ENCODE assay signal across 14 mouse cellular contexts in genomic region chr4:134061944-134062446, GRCm38 (mm10). TPM values are rescaled to one million over a fixed set of nuclear protein-coding genes. Genes with fewer than 3 reads are reported as not detected.
A peak's percentile ranks its signal among the peaks of the same experiment; 100 is the strongest.
DNase-seq lines count a peak whose midpoint lies in the region; ATAC-seq and TF ChIP-seq lines count a peak whose summit lies in the region.
"Had no signal": no experiment of that assay in that cellular context is flagged by ENCODE, and none has a peak within 500 bp of the region (broad histone marks: within the 10 kb centered on the region; RNA-seq: fewer than 3 reads in every experiment).

No protein-coding gene starts in this region.

- H3K27me3 ChIP-seq in liver, embryonic 12.5 days (replicated peaks) = peaks cover 55% of the 10 kb centered on the region
- H3K27me3 ChIP-seq in liver, embryonic 11.5 days (replicated peaks; ENCODE audit: control insufficient read depth, insufficient read depth, low read length) = peaks cover 31% of the 10 kb centered on the region
- peaks cover 8% of the 10 kb centered on the region for H3K27me3 ChIP-seq in intestine, embryonic 14.5 days (replicated peaks; ENCODE audit: control insufficient read depth, insufficient read depth, low read length)
- H3K27me3 ChIP-seq in stomach, postnatal 0 days (ENCODE audit: control insufficient read depth, insufficient read depth, low read length) = no peaks in the 10 kb centered on the region; the same call in 1 of the 2 replicates
- peaks cover 46% of the 10 kb centered on the region for H3K27me3 ChIP-seq in hindbrain, embryonic 12.5 days
- H3K27me3 ChIP-seq: Patski had no signal

- no peaks in the 10 kb centered on the region for H3K36me3 ChIP-seq in liver, embryonic 12.5 days
- no peaks in the 10 kb centered on the region for H3K36me3 ChIP-seq in liver, embryonic 11.5 days (ENCODE audit: control insufficient read depth, insufficient read depth, low read length)
- no peaks in the 10 kb centered on the region for H3K36me3 ChIP-seq in ES-E14 (ENCODE audit: control insufficient read depth, insufficient read depth, low read length, poor library complexity, severe bottlenecking)
- H3K36me3 ChIP-seq in intestine, embryonic 14.5 days (ENCODE audit: control insufficient read depth, insufficient read depth, low read length) = no peaks in the 10 kb centered on the region
- no peaks in the 10 kb centered on the region for H3K36me3 ChIP-seq in stomach, postnatal 0 days (ENCODE audit: control insufficient read depth, insufficient read depth, low read length)
- H3K36me3 ChIP-seq in hindbrain, embryonic 12.5 days = no peaks in the 10 kb centered on the region

- DNase-seq in liver, embryonic 11.5 days (ENCODE audit: low spot score) = no peak
- no peak for DNase-seq in ES-E14 (ENCODE audit: low read depth, low spot score)
- DNase-seq in intestine, embryonic 14.5 days (ENCODE audit: low spot score) = no peak
- peak; percentile 82 for DNase-seq in stomach, postnatal 0 days (ENCODE audit: low spot score)
- DNase-seq in frontal cortex, postnatal 14 days (ENCODE audit: low spot score in 2 of 2) = no peak
- DNase-seq in Muller cell, postnatal 12 days (ENCODE audit: inconsistent ontology term) = no peak
- DNase-seq: gastrocnemius, adult 2 months had no signal

- in situ Hi-C loops in ES-E14 (cut with MboI; ENCODE audit: low sequenced_read_pairs in 2 of 2, unreplicated experiment in 2 of 2) = no loop called here

- no peak overlapping the region for H3K27ac ChIP-seq in liver, embryonic 12.5 days
- no peak overlapping the region for H3K27ac ChIP-seq in liver, embryonic 11.5 days (ENCODE audit: low read depth, low read length)
- peak overlapping the region; percentile 31; the same call in 1 of the 2 replicates for H3K27ac ChIP-seq in ES-E14 (ENCODE audit: insufficient read depth, low read depth, low read length, poor library complexity, severe bottlenecking)
- H3K27ac ChIP-seq in intestine, embryonic 14.5 days (ENCODE audit: low read depth) = no peak overlapping the region
- peak overlapping the region; percentile 56 for H3K27ac ChIP-seq in stomach, postnatal 0 days (replicated peaks)
- no peak overlapping the region for H3K27ac ChIP-seq in hindbrain, embryonic 12.5 days
- H3K27ac ChIP-seq: gastrocnemius, adult 2 months had no signal

- H3K4me2 ChIP-seq in liver, embryonic 12.5 days = no peak overlapping the region; the same call in 1 of the 2 replicates
- no peak overlapping the region for H3K4me2 ChIP-seq in liver, embryonic 11.5 days
- no peak overlapping the region for H3K4me2 ChIP-seq in intestine, embryonic 14.5 days (ENCODE audit: low read length)
- 0 out of 2 replicates have a peak overlapping the region, but pooled peaks have one; percentile 11 for H3K4me2 ChIP-seq in stomach, postnatal 0 days (replicated peaks; ENCODE audit: low read depth)
- H3K4me2 ChIP-seq in hindbrain, embryonic 12.5 days (replicated peaks) = no peak overlapping the region

- H3K4me3 ChIP-seq in liver, embryonic 12.5 days = no peak overlapping the region
- H3K4me3 ChIP-seq in liver, embryonic 11.5 days (ENCODE audit: low read depth, low read length) = no peak overlapping the region
- H3K4me3 ChIP-seq in ES-E14 (ENCODE audit: insufficient read depth in 1 of 2, low read depth in 1 of 2, low read length in 2 of 2, poor library complexity in 1 of 2, severe bottlenecking in 1 of 2) = no peak overlapping the region
- H3K4me3 ChIP-seq in intestine, embryonic 14.5 days (ENCODE audit: low read depth, low read length) = no peak overlapping the region
- H3K4me3 ChIP-seq in stomach, postnatal 0 days (ENCODE audit: low read depth, low read length) = no peak overlapping the region
- no peak overlapping the region for H3K4me3 ChIP-seq in hindbrain, embryonic 12.5 days
- H3K4me3 ChIP-seq: gastrocnemius, adult 2 months had no signal

- no peaks in the 10 kb centered on the region for H3K9me3 ChIP-seq in liver, embryonic 12.5 days (replicated peaks)
- H3K9me3 ChIP-seq in liver, embryonic 11.5 days (ENCODE audit: control insufficient read depth, low read length) = no peaks in the 10 kb centered on the region
- H3K9me3 ChIP-seq in ES-E14 (ENCODE audit: control insufficient read depth, insufficient read depth, low read depth, low read length) = no peaks in the 10 kb centered on the region
- no peaks in the 10 kb centered on the region for H3K9me3 ChIP-seq in intestine, embryonic 14.5 days (ENCODE audit: control insufficient read depth, low read length)
- no peaks in the 10 kb centered on the region for H3K9me3 ChIP-seq in stomach, postnatal 0 days (ENCODE audit: control insufficient read depth, low read length)
- no peaks in the 10 kb centered on the region for H3K9me3 ChIP-seq in hindbrain, embryonic 12.5 days (replicated peaks)

- H3K4me1 ChIP-seq in liver, embryonic 12.5 days = peaks cover 29% of the 10 kb centered on the region
- peaks cover 12% of the 10 kb centered on the region for H3K4me1 ChIP-seq in liver, embryonic 11.5 days (replicated peaks; ENCODE audit: control insufficient read depth, insufficient read depth, low read length)
- peaks cover 6 to 35% of the 10 kb centered on the region in 2 experiments for H3K4me1 ChIP-seq in ES-E14 (ENCODE audit: control insufficient read depth in 2 of 2, insufficient read depth in 2 of 2, low read length in 2 of 2, poor library complexity in 1 of 2)
- peaks cover 6% of the 10 kb centered on the region for H3K4me1 ChIP-seq in intestine, embryonic 14.5 days (replicated peaks; ENCODE audit: control insufficient read depth, insufficient read depth, low read length)
- H3K4me1 ChIP-seq in stomach, postnatal 0 days (replicated peaks; ENCODE audit: control insufficient read depth, insufficient read depth) = 0 out of 2 replicates have a peak, but pooled peaks cover 3% of the 10 kb centered on the region
- no peaks in the 10 kb centered on the region; the same call in 1 of the 2 replicates for H3K4me1 ChIP-seq in hindbrain, embryonic 12.5 days

- TF ChIP-seq CTCF in stomach, postnatal 0 days (IDR thresholded peaks at IDR 0.05; ENCODE audit: low read depth) = no peak

- ATAC-seq in liver, embryonic 12.5 days = peak; percentile 38
- ATAC-seq in liver, embryonic 11.5 days (replicated peaks; ENCODE audit: low FRiP score) = no peak; the same call in 1 of the 2 replicates
- ATAC-seq in intestine, embryonic 14.5 days (replicated peaks; ENCODE audit: low FRiP score, low TSS enrichment, low read depth) = peak; percentile 73
- ATAC-seq in stomach, postnatal 0 days (ENCODE audit: low FRiP score, low TSS enrichment) = peak; percentile 88
- ATAC-seq in hindbrain, embryonic 12.5 days (ENCODE audit: low FRiP score) = no peak
- ATAC-seq: Patski had no signal

- WGBS in liver, embryonic 12.5 days (ENCODE audit: insufficient replicate concordance) = 31% methylated on average over 8 of the region's 8 CpGs
- WGBS in liver, embryonic 11.5 days = 52% methylated on average over 8 of the region's 8 CpGs
- 39% methylated on average over 7 of the region's 8 CpGs for WGBS in intestine, embryonic 14.5 days
- WGBS in stomach, postnatal 0 days = 30% methylated on average over 8 of the region's 8 CpGs
- WGBS in hindbrain, embryonic 12.5 days = 54% methylated on average over 8 of the region's 8 CpGs

- no peak overlapping the region for H3K9ac ChIP-seq in liver, embryonic 12.5 days
- no peak overlapping the region for H3K9ac ChIP-seq in liver, embryonic 11.5 days (ENCODE audit: low read depth, low read length)
- no peak overlapping the region for H3K9ac ChIP-seq in ES-E14 (ENCODE audit: insufficient read depth, low read depth, low read length, poor library complexity, severe bottlenecking)
- H3K9ac ChIP-seq in intestine, embryonic 14.5 days (ENCODE audit: low read length) = no peak overlapping the region
- no peak overlapping the region for H3K9ac ChIP-seq in stomach, postnatal 0 days (ENCODE audit: low read length)
- H3K9ac ChIP-seq in hindbrain, embryonic 12.5 days = no peak overlapping the region

- no peak for TF ChIP-seq EP300 in stomach, postnatal 0 days (optimal IDR thresholded peaks at IDR 0.05)

RNA-seq across cellular contexts. Expression of gene Crybg2, which starts 1.4 kb away (rescaled TPM):
- 0.71 and 0.82 TPM in 2 replicates for polyA plus RNA-seq in liver, embryonic 12.5 days (2016; fragmentation: Nextera tagmentation; extraction: Ambion mirVana)
- 1.2 and 1.7 TPM in 2 replicates for polyA plus RNA-seq in liver, embryonic 11.5 days (2014; fragmentation: Nextera tagmentation; extraction: Ambion mirVana)
- 12.6 and 30.9 TPM in 2 replicates for total RNA-seq in ES-E14 (2012; rRNA removed)
- polyA plus RNA-seq in intestine, embryonic 14.5 days (2014; fragmentation: Nextera tagmentation; extraction: Ambion mirVana) = 8.9 and 11.4 TPM in 2 replicates
- 15.6 and 21.6 TPM in 2 replicates for polyA plus RNA-seq in stomach, postnatal 0 days (2015; fragmentation: Nextera tagmentation; extraction: Ambion mirVana)
- 2.3 and 2.5 TPM in 2 replicates for polyA plus RNA-seq in hindbrain, embryonic 12.5 days (2016; fragmentation: Nextera tagmentation; extraction: Ambion mirVana)
- total RNA-seq: gastrocnemius, adult 2 months had no signal

RNA-seq across cellular contexts. Expression of gene Zfp683, which starts 8.4 kb away (rescaled TPM):
- not detected in 2 replicates for polyA plus RNA-seq in liver, embryonic 12.5 days (2016; fragmentation: Nextera tagmentation; extraction: Ambion mirVana)
- polyA plus RNA-seq in liver, embryonic 11.5 days (2014; fragmentation: Nextera tagmentation; extraction: Ambion mirVana) = not detected in 2 replicates
- total RNA-seq in ES-E14 (2012; rRNA removed) = not detected in 2 replicates
- not detected in 2 replicates for polyA plus RNA-seq in intestine, embryonic 14.5 days (2014; fragmentation: Nextera tagmentation; extraction: Ambion mirVana)
- not detected in 2 replicates for polyA plus RNA-seq in stomach, postnatal 0 days (2015; fragmentation: Nextera tagmentation; extraction: Ambion mirVana)
- polyA plus RNA-seq in hindbrain, embryonic 12.5 days (2016; fragmentation: Nextera tagmentation; extraction: Ambion mirVana) = not detected in 2 replicates
- total RNA-seq: gastrocnemius, adult 2 months; hematopoietic stem cell, adult 5-6 weeks; layer of hippocampus, postnatal 14 days had no signal
- polyA plus RNA-seq: brain, embryonic 14.5 days; embryonic facial prominence, embryonic 11.5 days; Patski had no signal

RNA-seq across cellular contexts. Expression of gene Cd52, which starts 32.9 kb away (rescaled TPM):
- 18.5 and 21.5 TPM in 2 replicates for polyA plus RNA-seq in liver, embryonic 12.5 days (2016; fragmentation: Nextera tagmentation; extraction: Ambion mirVana)
- polyA plus RNA-seq in liver, embryonic 11.5 days (2014; fragmentation: Nextera tagmentation; extraction: Ambion mirVana) = 16.4 TPM in 2 replicates
- 1.5 and 13.0 TPM in 2 replicates for total RNA-seq in ES-E14 (2012; rRNA removed)
- polyA plus RNA-seq in intestine, embryonic 14.5 days (2014; fragmentation: Nextera tagmentation; extraction: Ambion mirVana) = 23.5 and 24.3 TPM in 2 replicates
- 18.0 and 20.3 TPM in 2 replicates for polyA plus RNA-seq in stomach, postnatal 0 days (2015; fragmentation: Nextera tagmentation; extraction: Ambion mirVana)
- polyA plus RNA-seq in hindbrain, embryonic 12.5 days (2016; fragmentation: Nextera tagmentation; extraction: Ambion mirVana) = 4.8 and 5.0 TPM in 2 replicates
- polyA plus RNA-seq: Patski had no signal

RNA-seq across cellular contexts. Expression of gene Ubxn11, which starts 40.4 kb away (rescaled TPM):
- polyA plus RNA-seq in liver, embryonic 12.5 days (2016; fragmentation: Nextera tagmentation; extraction: Ambion mirVana) = 3.4 and 3.7 TPM in 2 replicates
- polyA plus RNA-seq in liver, embryonic 11.5 days (2014; fragmentation: Nextera tagmentation; extraction: Ambion mirVana) = 5.6 and 7.0 TPM in 2 replicates
- 12.4 and 23.3 TPM in 2 replicates for total RNA-seq in ES-E14 (2012; rRNA removed)
- 5.7 and 8.1 TPM in 2 replicates for polyA plus RNA-seq in intestine, embryonic 14.5 days (2014; fragmentation: Nextera tagmentation; extraction: Ambion mirVana)
- polyA plus RNA-seq in stomach, postnatal 0 days (2015; fragmentation: Nextera tagmentation; extraction: Ambion mirVana) = 1.3 TPM in 2 replicates
- 11.6 and 13.4 TPM in 2 replicates for polyA plus RNA-seq in hindbrain, embryonic 12.5 days (2016; fragmentation: Nextera tagmentation; extraction: Ambion mirVana)

RNA-seq across cellular contexts. Expression of gene Lin28a, which starts 43.4 kb away (rescaled TPM):
- polyA plus RNA-seq in liver, embryonic 12.5 days (2016; fragmentation: Nextera tagmentation; extraction: Ambion mirVana) = 4.2 and 5.8 TPM in 2 replicates
- polyA plus RNA-seq in liver, embryonic 11.5 days (2014; fragmentation: Nextera tagmentation; extraction: Ambion mirVana) = 5.8 TPM in 2 replicates
- total RNA-seq in ES-E14 (2012; rRNA removed) = 84.7 and 134 TPM in 2 replicates
- 0.05 and 0.08 TPM in 2 replicates for polyA plus RNA-seq in intestine, embryonic 14.5 days (2014; fragmentation: Nextera tagmentation; extraction: Ambion mirVana)
- polyA plus RNA-seq in stomach, postnatal 0 days (2015; fragmentation: Nextera tagmentation; extraction: Ambion mirVana) = not detected in 2 replicates
- 1.4 TPM in 2 replicates for polyA plus RNA-seq in hindbrain, embryonic 12.5 days (2016; fragmentation: Nextera tagmentation; extraction: Ambion mirVana)
- total RNA-seq: layer of hippocampus, postnatal 14 days had no signal
- polyA plus RNA-seq: Patski had no signal

Comparison
In these comparisons a context has a peak if more than half of its experiments do, and no peak if none do; other contexts are left out.
1. ATAC-seq: peak in liver, embryonic 12.5 days (single experiment), intestine, embryonic 14.5 days (single experiment) and stomach, postnatal 0 days (single experiment); none in liver, embryonic 11.5 days (single experiment) and hindbrain, embryonic 12.5 days (single experiment).
2. H3K27ac ChIP-seq: peak in ES-E14 (single experiment) and stomach, postnatal 0 days (single experiment); none in liver, embryonic 12.5 days (single experiment), liver, embryonic 11.5 days (single experiment), intestine, embryonic 14.5 days (single experiment) and hindbrain, embryonic 12.5 days (single experiment).